Mouse (Mus musculus) common myeloid progenitor, adult 5-6 weeks (primary cell): ENCODE measurements around the gene Prap1. TPM values are rescaled to one million over a fixed set of nuclear protein-coding genes. Genes with fewer than 3 reads are reported as not detected.

Experiments used
- ATAC-seq: replicated peaks from 2 replicates; pipeline ENCODE4 v1.8.0; 2016; ENCODE audit warnings: low read depth, mild to moderate bottlenecking, moderate TSS enrichment, inconsistent platforms; ENCODE audit not compliant: poor library complexity, severe bottlenecking
- total RNA-seq: library from RNA; stranded (forward); fragments of 200-1000, 187-1606 nt; gene quantifications from 2 replicates; pipeline ENCODE4 v1.2.3, GENCODE M21; 2017

The Prap1 gene
- total RNA-seq, 1 experiment from 2014 or later: not detected

DNA sequence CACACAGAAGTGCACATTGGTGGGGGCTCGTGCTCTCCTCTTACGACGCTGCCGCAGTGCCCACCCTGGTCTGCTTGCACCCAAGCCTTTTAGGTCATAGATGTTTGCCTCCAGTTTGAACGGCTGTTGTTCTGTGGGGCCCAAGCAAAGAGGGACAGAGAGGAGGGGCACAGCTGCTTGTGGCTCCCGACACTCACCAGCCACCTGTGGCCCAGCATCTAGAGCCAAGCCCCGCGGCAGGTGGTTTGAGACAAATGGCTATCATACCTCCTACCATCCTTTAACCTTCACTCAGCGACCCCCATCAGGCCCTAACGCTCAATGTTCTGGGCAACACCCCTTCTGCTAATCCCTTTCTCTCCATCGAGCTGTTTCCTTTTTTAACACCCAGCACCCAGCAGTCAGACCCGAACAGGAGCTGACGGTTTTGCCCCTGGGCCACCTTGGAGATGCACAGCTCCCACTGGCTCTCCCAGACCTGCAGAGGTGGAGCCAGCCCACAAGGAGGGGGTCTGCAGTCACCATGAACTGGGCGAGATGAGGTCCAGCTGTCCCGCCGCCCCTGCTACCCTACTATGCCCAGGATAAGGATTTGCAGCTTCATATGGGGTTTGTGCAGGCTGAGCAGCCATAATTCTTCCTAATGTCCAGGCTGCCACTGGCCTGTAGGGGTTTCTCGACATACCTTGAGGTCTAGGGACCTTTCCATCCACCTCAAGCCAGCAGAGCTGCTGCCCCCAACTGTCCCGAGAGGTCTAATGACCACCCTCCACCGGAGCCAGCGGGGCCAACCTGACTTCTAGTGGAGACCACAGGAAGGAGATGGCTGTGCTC is 11.6 kb upstream of the Prap1 start:
- ATAC-seq: no peak

DNA sequence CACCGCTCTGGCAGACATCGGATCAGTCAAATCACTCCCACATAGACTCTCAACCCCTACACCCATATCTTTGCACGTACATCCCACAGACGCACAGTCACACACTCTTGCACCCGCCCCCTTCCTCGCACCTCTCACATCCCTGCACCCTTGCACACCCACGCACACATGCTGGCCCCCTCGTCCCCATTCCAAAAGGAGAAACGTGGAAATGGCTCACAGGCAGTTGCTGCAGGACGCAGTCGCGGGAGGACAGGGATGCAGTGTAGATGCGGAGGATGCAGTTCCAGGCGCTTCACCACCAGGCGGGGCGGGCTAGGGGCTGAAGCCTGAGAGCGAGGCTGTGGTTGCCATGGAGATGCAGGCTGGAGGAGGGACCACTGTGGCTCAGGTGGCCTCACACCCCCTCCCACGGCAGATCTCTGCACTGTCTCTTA is 10.9 kb upstream of the Prap1 start, which contains the start of gene Caly:
Gene Caly, minus strand, starts transcription at position 307 of the 437 bp plus-strand sequence.
- peak; percentile 55 for ATAC-seq

DNA sequence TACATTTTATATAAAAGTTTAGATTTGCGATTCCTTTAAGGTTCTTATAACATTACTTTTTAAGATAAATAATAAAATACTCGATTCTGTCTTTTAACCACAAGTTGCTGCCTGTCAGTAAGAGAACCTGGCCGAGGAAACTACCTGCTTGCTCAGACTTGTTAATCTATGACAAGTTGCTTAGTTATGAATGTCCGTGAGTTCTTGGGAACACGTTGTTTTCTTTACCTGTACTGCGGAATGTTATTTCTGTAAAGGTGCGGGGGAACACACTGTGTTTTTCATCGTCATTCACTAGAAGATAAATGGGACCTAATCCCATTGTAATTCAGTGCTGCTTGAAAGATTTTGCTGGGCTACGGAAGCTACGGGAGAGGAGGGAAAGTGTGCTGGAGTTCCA is 2.6 kb upstream of the Prap1 start:
- no peak for ATAC-seq

DNA sequence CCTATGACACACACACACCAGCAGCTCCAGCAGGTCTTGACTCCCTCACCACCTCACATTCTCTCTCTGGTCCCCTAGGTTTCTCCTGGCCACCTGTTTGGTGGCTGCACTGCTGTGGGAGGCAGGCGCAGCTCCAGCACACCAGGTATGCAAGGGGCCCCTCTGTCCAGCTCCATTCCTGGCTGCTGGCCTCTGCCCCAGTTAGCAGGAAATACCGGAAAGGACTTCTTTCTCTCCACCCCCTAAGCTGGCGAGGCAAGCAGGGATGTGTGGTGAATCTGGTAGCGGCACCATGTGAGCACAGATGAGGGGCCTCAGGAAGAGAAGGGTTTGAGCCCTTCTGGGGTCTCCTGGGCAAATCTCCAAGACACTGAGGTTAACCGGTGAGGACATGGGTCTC is 1.8 kb downstream of the Prap1 start:
- ATAC-seq: no peak

DNA sequence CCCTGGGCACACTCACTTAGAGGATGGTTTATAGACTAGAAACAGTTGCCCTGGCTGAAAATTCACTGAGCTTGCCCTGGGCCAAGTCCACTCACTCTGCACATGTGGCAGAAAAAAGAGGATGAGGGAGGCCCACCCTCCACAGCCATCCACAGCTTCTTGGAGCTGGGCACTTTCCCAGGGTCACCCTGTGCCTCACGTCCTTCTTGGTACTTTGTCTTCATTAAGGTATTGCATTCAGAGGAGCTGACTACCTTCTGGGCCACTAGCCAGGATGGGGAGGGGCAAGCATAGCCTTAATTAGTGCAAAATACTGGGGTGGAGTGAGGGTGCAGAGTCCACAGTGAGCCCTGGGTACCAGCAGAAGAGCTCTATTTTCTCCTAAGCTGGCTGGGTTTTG is 2.4 kb downstream of the Prap1 start:
- no peak for ATAC-seq

DNA sequence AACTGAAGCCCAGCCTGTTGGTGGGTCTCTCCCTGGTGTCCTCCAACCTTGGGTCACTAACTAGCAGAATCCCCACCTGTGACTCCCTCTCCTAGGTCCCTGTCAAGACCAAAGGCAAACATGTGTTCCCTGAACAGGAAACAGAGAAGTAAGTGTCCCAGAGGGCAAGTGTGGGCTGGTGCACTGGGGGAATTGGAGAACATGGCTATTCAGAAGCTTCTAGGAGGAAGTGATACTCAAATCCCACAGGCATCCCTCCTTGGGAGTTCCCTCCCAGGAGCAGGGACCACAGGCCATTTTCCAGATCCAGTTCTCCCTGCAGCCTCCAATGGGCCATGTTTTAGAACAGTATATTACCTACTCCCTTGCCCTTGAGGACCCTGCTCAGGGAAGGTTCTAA is 2.9 kb downstream of the Prap1 start:
- ATAC-seq: 0 out of 2 replicates have a peak, but pooled peaks have one; percentile 6

DNA sequence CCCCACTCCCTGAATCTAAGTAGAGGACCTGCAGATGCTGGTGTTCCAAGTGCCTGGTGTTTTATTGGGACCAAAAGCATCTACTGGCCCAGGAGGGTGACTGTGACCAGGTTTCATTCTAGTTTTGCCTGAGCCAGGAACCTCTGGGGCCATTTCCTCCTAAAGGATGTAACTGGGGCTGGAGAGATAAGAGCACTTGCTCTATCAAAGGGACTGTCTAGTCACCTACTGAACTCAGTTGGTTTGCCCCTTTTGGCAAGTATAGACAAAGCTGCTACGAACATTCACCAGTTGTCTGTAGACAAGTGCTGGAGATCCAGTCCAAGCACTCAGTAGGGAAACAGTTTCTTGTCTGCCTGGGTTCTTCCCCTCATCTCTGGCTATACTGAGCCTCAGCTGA is 5.3 kb downstream of the Prap1 start:
- no peak for ATAC-seq

DNA sequence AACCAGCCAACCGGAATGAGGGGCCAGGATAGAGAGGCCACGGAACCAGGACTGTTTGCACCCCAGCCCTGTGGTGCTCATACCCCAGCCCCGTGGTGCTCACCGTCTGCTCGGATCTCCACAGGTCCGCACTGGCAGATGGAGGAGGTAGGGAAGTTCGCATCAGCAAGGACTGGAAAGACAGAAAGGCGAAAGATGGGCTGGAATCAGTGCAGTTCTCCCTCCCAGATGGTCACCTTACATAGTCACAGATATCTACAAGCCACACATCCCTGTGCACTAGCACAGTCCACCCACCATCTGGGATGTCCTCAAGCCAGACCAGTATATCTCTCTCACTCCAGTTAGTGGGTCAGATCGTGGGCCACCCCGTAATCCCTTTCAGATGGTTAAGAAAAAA is 8.3 kb downstream of the Prap1 start:
- no peak for ATAC-seq

DNA sequence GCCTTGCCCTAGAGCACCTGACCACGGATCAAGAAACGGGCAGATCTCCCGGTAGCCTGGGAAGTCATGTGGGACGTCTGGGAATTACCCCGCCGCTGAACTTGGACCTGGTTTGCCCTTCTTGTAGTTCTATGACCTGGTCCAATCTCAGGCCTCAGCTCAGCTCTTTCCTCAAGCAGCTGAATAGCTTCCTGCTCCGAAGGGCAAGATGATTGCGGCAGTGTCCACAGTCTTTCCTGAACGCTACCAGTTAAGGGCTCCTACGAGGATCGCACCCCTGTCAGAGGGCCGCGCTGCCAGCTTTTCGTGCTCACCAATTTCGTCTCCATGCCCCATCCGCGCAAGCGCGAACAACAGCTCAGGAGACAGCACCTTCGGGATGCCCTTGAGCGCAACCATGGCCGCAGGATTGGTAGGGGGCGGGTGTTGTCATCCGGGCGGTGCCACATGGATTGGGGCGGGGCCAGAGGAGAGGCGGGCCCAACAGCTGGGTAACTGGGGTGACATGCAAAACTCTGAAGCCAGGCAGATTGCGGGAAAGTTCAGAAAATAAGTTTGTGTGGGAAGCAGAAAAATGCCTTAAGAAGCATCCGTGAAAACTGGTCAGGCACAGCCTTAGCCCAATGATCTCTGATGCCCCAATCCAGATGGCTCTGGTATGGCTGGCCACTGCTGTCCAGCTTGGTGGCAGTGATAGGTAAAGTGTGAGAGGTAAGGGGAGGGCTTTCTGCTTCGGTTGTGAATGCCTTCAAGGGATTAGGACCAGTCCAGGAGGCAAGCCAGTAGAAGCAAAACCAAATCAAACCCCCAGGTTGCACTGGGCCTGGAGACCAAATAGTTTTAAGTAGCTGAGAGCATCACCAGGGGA is 9.0 kb downstream of the Prap1 start, which contains the start of gene Fuom:
Gene Fuom, minus strand, starts transcription at position 449 of the 868 bp plus-strand sequence.
- ATAC-seq: peak; percentile 100

DNA sequence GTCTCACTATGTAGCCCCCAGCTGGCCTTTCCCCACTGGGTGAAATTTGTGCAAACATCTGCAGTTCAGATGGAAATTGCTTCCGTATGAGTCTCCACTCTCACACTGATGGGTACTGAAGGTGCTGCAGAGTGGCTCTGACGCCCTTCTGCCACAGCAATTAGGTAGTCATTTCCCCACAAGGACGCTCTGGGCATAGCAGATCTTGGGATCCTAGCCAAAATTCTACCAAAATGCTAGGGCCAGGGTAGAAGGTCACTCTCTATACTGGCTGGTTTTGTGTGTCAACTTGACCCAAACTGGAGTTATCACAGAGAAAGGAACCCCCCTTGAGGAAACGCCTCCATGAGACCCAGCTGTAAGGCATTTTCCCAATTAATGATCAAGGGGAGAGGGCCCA is 10.8 kb downstream of the Prap1 start:
- ATAC-seq: no peak

DNA sequence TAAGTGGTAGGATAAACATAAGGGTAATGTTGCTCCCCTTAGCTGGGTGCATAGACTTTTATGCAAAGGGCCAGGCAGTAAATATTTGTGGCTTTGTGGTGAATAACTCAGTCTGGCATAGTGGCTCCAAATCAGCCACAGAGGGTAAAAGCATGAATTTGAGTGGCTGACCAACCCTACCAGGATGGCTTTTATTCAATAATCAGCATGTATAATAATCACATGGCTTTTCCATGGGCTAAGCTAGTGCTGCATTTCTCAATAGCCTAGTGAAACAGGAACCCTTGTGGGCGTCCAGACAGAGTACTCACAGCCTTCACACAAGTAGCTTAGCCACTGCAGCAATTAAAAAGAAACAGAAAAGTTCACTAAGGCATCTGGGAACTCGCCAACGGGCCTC is 18.7 kb downstream of the Prap1 start:
- ATAC-seq: no peak

DNA sequence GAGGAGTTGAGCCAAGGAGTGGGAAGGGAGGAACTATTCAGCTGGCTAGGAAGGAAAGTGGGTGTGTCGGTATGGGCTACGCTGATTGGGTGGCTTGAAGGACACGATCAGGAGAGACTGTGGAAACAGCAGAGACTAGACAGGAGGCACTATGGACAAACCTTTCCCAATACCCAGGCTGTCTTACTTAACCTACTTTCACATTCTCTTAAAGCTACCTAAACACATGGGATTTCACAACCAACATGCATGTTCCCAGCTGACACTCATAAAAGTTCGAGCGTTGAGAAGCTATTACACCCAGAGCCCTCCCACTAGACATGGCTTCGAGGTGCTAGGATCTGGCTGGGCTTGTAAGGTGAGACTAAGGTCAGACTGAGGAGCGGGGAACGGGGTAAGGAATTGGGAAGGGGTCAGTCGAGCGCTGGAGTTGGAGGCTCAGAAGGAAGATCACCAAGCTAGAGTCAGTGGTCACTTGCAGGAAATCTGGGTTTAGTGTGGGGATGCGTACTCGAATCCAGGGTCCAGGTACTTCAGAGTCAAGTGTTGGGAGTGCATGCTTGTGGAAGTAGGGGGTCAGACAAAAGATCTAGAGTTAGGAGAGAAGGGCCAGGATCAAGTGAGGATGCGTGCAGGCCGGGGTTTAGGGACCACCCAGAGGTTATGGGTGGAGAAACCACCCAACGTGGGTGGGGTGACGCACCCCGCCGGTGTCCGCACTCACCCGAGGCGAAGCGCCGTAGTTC is 22.6 kb downstream of the Prap1 start, which contains the start of gene Paox:
Gene Paox, plus strand, starts transcription at position 217 of the 746 bp plus-strand sequence.
- ATAC-seq: peak; percentile 76

DNA sequence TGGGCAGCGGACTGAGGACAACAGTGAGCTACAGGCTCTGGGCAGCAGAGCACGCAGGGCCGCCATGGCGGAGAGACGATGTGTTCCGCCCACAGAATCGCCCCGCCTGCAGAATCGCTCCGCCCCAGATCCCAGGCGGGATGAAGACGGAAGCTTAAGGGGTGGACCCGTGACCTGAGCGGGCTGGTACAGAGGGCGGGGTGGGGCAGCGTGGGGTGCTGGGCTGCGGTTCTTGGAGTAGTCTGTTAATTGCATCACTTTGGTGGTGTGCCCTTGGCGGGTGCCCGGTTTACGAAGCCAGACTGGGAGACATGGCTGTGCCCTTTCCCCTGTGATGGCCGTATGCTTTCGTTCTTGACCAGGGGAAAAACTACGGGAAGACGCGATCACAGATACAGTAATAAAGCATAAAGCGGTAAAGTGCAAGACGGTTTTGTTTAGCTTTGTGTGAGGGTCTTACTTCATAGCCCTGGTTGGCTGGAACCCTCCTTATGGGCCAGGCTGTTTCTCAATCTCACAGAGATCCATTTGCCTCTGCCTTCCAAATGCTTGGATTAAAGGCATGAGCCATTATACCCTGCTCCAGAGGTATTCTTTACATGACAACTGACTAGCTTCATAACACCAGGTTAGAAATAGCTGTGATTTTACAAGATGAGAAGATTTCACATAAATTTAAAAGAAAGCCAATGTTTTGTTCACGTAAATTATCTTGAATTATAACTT is 23.3 kb downstream of the Prap1 start, which contains the start of gene Echs1:
Gene Echs1, minus strand, starts transcription at position 148 of the 726 bp plus-strand sequence.
- ATAC-seq: peak; percentile 96

DNA sequence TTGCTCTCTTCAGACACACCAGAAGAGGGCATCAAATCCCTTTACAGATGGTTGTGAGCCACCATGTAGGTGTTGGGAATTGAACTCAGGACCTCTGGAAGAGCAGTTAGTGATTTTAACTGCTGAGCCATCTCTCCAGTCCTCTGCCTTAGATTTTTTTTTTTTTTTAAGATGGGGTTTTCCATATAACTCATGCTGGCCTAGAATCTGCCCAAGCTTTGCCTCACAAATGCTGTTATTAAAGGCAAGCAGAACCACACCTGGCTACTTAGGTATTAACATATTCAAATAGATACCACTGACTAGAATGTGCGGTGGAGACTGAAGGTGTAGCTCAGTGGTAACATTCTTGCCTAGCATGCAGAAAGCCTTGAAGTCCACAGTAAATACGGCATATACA is 27.3 kb downstream of the Prap1 start:
- ATAC-seq: no peak

DNA sequence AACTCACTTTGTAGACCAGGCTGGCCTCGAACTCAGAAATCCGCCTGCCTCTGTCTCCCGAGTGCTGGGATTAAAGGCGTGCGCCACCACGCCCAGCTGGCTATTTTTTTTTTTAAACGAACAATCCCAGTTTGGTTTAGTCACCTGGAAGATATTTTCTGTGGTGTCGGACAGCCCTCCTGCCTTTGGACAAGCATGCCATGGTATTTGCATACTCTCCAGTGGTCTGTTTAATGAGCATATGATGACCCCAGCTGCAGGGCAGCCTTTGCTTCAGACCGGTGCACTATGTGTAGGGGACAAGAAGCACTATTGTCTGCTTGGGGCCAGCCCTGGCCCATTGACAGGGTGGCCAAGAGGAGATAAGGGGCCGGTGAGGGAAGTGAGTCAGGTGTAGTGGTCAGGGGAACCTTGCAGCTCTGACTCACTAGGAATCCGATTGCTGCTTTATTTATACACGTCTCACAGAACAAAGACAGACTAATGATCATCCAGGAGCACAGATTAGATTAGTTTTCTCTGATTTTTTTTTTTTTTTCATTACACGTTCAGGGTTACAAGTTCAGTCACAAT is 28.2 kb downstream of the Prap1 start:
- no peak for ATAC-seq

DNA sequence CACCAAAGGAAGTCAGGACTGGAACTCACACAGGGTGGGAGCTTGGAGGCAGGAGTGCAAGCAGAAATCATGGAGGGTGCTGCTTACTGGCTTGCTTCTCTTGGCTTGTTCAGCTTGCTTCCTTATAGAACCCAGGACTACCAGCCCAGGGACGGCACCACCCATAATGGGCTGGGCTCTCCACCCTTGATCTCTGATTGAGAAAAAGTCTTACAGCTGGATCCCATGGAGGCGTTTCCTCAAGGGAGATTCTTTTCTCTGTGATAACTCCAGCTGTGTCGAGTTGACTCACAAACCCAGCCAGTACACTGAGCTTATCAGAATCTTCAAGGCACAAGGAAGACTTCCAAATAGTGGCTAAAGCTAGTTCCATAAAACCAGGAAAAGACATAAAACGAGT is 29.6 kb downstream of the Prap1 start:
- no peak for ATAC-seq

DNA sequence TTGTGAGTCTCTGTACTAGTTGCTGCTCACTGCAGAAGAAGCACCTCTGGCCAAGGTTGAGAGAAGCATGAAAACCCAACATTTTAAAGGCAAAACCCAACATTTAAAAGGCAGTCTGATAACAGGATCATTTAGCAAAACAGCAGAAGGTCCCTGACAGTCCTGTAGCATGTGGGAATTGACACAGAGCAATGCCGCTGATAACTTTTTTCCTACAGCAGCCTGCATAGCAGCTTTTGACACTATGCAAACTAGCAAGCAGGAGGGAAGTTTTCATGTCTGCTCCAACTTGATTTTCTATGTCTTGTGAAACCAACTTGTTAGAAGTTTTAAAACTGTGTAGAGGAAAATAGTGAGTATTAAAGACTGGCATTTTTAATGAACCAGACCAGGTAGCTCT is 31.2 kb downstream of the Prap1 start:
- ATAC-seq: no peak

DNA sequence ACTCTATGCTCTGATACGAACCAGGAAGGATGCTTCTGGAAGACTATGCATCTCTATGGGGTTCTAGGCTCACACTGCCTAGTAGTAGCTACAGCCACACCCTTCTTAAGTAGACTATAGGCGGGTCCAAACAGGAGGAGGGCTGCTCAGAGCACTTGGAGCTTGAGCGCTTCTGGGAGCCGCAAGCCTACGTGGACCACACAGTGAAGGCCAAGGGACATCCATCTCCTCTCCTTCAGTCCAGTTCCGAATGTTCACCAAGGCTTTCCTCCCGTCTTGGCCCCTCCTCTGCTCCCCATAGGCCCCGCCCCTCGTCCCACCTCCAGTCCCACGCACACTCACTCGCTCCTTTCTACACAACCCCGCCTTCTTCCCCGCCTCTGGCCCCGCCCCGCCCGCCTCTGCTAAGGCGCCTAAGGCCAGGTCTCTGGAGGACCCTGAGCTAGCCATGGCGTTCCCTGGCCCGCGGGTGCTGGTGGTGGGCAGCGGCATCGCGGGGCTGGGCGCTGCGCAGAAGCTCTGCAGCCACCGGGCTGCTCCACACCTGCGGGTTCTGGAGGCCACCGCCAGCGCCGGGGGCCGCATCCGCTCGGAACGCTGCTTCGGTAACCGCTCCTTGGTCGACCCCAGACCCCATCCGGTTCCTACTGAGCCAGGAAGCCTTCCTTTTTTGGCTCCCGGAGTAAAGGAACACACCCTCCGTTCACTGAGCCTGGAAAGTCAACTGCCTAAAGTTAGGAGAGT is 32.3 kb downstream of the Prap1 start:
- ATAC-seq: peak; percentile 95

DNA sequence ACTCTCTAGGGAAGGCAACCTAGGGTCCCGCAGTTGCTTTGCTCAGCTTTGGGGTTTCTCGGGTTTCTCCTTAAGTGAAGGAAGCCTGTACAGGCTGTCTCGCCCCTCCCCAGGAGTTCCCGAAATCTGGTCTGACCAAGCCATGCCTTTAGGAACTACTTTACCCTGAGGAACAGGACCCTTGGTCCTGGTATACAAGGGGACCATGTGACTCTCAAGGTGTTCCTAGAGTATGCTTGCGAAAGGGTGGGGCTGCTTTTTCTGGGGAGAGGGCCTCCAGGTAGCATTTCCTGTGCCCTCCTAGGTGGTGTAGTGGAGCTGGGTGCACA is 32.8 kb downstream of the Prap1 start:
- no peak for ATAC-seq
